Mouse (Mus musculus) retina, postnatal 7 days (tissue): ENCODE data around the gene Usp54.
"Not testable (repeated sequence)": the region's sequence is repeated elsewhere in the genome, so short reads cannot be mapped to it uniquely, and the experiment has no call there.

Source experiments
- DNase-seq: peaks from one replicate; pipeline ENCODE4 v3.0.0-alpha.2; 2012; ENCODE audit warnings: low read depth, low spot score

The Usp54 gene

DNA sequence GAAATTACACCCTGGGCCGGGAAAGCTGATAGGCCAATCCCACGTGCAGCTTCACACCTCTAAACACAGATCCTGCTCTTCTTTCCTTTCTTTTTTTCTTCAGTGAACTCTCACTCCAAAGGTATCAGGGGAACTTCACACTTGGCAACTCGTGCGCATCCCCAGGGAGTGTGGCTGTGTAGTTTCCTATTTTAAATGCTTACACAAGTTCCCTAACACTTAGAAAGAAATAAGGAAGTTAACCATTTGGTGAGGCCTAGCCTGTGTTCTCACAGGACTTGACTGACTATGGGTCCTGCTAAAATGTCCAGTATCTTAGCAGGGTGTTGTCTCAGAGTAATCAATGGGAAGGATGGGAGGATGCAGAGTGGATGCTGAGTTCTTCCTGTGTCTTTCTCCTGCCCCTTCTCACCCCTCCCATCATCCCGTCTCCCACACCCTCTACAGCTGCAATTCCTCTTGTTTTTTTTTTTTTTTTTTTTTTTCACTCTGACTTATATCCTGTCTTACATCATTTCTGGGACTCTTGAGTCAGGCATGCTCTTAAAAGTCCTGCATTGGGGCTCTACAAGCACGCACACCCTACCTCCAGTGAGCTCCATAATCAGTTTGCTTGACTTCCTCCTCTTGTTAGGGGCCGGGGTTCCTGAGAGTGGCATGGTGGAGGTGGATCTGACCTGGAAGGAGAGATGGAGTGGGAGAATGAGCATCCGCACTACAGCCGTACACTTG, 14.0 kb upstream of the Usp54 start:
- no peak for DNase-seq

DNA sequence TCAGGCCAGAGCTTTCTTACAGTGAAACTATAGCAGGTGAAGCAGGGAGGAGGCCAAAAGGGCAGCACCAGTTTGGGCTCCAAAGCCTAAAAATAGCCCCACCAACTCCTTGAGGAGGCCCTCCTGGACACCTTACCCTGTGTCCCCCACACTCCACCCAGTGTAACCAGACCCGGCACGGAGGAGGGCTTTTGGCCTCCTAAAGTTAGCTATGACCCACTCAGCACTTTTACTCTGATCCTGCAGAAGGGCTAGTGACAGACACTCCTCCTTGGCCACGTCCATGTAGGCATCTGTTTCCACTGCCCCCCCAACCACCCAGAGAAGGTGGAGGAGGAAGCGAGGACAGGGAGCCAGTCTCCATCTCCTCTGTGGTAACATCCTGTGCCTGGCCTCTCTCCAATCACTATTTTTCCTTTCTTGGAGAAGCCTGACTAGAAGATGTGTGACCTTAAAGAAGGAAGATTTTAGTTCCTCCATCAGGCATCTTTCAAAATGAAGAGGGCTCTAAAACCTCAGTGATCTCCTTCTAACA, 10.9 kb upstream of the Usp54 start:
- DNase-seq: no peak

DNA sequence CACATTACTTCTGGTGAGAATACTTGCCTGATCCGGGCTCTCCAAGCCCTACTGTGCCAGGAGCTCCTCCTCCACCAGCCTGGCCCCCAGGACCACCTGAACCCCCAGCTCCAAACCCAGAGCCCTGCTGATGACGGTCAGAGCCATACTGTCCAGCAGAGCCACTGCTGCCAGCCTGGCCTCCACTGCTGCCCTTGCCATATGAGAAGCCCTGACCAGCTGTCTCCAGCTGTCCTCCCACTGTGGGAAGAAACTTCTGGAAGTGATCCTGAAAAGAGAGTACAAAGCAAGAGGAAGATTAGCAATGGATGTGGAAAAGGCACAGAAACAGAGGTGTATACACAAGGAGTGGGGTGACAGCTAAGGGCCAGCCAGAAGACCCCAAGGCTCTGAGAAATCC, 10.1 kb upstream of the Usp54 start:
- no peak for DNase-seq

DNA sequence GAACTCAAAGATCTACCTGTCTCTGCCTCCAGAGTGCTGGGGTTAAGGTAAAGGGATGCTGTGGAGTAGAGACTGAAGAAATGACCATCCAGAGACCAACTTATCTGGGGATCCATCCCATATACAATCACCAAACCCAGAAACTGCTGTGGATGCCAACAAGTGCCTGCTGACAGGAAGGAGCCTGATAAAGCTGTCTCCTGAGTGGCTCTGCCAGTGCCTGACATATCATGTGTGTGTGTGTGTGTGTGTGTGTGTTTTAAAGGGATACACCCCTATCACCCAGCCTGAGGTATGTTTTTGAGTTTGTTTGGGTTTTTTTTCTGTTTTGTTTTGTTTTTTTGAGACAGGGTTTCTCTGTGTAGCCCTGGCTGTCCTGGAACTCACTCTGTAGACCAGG, 5.5 kb upstream of the Usp54 start:
- no peak for DNase-seq

DNA sequence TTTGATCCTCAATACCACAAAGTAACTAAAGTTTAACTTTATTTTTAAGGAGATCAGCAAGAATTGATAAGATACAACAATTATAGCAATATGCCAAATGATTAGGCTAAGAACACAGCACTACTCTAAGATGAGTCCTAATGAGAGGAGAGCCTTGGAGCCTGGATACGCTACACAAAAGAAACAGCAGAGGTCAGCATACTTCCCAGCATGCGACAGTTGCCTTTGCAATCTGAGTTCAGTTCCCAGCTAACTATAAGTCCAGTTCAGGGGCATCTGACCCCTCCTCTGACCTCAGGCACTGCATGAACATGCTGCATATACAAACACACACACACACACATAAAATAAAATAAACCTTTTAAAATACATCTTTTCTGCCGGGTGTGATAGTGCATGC, 4.7 kb upstream of the Usp54 start:
- DNase-seq: no peak

DNA sequence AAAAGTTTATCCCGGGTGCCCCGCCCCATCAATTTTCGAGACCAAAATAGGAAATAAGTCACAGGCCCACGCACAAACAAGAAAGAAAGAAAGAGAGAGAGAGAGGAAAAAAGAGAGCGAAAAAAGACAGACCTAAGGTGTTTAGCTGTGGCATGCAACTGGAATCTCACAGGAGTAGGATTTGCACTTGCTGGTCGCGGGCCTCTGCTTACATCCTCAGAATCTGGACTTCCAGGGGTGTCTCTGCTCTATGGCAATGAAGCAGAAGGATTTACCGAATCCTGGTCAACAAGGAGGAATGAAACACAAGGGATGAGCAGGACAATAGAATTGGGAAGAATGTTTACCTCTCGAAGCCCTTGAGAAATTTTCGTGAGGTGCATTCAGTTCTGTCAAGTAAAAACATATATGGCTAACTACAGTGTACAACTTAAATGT, 594 bp upstream of the Usp54 start:
- DNase-seq: no peak

DNA sequence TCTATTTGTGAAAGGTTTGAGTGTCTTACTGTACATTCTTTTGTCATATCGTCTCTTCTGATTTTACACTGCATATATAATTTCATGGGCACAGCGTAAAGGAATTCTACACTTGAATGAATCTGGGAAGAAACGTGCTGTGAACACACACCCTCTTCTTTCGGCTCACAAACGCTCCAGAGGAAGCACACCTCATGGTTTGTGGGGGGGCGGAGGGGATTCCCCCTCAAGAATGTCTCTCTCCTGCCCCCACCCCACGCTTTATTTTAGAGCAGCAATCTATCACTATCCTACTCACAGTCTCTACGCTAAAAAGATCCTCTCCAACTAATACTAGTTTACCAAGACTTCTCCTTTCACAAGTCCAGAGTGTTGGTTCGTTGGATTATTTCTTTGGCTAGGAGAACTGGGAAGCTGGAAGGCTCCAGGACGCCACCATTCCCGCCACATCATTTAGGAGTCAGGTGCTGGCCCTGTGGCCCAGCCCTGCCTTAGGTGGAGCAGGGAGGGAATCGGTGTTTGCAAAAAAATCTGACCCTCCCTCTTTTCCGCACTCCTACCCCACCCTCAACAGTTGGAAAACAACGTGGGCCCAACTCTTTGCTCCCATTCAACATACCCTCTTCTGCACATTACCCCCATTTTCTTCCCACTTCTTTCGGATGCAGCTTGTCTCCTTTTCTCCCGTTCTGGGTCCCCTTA, 794 bp downstream of the Usp54 start:
- no peak for DNase-seq

DNA sequence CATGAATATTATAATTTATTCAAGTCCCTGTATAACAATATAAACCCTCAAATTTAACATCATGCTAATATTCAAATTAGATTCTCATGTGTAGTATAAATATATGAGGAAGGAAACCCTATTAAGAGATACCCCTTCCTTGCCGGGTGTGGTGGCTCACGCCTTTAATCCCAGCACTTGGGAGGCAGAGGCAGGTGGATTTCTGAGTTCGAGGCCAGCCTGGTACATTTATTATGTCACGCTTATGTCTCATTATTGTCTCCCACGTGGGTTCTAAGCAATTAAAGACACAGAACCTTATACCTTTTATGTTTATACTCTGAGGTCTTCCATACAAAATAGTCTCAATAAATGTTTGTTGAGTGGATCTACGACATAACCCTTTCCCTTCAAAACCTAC, 2.2 kb downstream of the Usp54 start:
- DNase-seq: no peak

DNA sequence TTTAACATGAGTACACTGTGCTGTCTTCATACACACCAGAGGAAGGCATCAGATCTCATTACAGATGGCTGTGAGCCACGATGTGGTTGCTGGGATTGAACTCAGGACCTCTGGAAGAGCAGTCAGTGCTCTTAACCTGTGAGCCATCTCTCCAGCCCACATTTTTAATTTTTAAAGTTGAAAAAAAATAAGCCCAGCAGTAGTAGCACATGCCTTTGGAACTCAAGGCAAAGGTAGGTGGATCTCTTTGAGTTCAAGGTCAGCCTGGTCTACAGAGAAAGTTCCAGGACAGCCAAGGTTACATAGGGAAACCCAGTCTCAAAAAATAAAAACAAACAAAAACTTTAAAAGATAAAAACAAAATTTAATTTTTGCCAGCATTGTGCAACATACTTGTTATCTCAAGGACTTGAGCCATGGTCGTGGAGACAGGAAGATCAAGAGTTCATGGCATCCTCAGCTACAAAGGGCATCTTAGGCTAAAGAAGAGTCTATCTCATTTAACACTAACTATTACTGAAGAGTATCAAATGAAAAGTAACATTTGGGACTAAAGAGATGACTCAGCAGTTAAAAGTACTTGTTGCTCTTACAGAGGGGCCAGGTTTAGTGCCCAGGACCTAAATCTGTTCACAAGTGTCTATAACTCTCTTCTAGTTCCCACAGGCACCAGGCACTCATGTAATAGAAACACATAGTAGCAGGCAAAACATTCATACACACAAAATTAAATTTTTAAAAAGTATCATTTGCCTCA, 2.9 kb downstream of the Usp54 start:
- no peak for DNase-seq

DNA sequence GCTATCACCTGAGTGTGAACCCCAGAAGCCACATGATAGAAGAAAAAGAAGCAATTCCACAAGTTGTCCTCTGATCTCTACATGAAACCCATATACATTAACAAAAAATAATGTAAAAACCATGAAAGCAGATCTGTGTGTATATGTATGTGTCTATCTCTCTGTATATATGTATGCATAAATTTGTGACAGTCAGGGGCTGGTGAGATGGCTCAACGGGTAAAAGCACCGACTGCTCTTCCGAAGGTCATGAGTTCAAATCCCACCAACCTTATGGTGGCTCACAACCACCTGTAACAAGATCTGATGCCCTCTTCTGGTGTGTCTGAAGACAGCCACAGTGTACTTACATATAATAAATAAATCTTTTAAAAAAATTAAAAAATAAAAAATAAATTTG, 3.9 kb downstream of the Usp54 start:
- DNase-seq: not testable (repeated sequence)

DNA sequence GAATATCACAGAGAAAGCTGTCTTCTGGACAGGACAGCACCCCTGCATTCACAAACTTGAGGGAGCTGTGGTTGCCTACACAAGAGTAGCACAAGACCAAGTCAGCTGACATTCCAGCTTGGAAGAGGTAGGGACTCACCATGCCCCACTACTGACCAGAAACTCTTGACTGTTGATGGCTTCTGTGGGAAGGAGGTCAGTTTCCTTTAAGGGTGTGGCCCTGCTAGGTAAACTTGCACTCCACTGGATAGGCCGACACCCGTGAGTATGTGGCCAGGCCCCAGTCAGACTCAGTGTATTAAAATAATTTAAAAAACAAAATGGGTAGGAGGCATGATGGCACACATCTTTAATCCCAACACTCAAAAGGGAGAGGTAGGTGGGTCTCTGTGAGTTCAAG, 5.3 kb downstream of the Usp54 start:
- DNase-seq: no peak

DNA sequence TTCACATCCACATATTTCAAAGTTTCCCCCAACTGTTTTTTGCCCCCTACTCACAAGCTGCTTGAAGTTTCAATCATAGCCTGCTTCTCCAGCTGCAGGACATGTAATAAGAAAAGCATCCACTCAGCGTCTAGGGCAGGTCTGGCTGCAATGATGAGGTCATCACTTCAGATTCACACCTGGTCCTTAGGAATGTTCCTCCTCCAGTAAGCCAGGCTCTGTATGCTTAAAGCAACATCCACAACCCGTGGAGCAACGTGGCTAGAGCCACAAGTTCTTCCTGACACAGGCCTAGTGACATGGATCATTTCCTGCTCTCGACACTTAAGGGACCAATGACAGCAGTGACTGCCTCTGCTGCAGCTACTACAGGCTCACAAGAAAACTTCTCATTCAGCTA, 9.6 kb downstream of the Usp54 start:
- DNase-seq: no peak

DNA sequence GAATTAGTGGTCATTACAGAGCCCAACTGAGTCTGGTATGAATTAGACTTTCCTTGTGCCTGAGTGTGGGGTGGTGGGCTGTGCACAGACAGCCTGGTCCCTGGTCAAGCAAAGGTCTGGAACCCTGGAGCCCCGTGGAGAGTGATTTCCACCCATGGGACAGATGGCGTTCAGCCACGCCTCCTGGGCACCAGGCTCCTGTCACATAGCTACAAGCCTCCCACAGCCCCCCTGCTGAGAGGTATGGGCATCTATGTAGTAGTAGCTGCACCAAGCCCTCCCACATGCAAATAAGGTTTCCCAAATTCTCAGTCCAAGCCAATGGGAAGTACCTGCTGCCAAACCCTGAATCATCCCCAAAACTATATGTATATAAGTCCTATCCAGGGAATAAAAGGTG, 13.9 kb downstream of the Usp54 start:
- DNase-seq: no peak

DNA sequence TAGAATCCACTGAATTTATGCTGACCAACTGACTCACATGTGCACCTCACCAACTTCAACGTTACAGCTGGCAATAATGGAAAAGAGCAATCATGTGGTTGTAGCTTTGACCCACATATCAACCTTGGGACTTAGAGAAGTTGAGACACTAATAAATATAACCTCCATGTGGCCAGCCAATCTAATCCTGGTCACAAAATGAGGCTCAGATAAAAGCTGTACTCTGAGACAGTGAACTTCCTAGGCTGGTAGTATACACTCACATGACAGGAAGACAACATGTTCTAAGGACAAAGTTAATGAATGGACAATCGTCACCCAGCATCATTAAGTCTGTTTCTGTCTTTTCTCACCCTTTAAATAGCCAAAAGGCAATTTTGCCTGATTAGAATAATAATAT, 14.4 kb downstream of the Usp54 start:
- DNase-seq: no peak

DNA sequence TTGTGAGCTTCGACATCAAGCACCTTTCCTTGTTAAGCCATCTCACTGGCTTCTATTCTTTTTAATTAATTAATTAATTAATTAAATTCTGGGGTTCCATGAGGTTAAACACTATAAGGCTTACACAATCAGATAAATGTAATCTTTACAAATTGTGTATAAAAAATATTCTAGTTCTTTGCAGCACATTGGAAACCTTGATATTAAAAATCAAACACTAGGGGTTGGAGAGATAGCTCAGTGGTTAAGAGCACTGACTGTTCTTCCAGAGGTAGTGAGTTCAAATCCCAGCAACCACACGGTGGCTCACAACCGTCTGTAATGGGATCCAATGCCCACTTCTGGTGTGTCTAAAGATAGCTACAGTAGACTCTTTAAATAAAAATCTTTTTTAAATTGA, 18.0 kb downstream of the Usp54 start:
- no peak for DNase-seq

DNA sequence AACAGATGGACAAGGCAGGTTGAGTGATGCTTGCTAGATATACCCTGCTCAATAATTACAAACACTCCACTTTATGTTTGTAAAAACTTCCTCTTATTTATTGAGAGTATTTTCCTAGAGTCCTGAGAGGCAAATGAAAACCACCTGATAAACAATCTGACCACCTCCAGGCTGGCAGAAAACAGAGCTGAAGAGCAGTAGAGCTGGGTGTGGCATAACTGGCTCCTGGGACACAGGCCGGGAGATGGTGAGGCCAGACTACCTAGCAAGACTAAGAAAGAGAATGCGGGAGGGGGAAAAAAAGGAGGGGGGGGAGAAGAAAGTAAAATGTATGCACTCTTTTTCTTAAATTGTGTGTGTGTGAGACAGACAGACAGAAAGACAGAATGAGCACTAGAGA, 18.5 kb downstream of the Usp54 start:
- no peak for DNase-seq

DNA sequence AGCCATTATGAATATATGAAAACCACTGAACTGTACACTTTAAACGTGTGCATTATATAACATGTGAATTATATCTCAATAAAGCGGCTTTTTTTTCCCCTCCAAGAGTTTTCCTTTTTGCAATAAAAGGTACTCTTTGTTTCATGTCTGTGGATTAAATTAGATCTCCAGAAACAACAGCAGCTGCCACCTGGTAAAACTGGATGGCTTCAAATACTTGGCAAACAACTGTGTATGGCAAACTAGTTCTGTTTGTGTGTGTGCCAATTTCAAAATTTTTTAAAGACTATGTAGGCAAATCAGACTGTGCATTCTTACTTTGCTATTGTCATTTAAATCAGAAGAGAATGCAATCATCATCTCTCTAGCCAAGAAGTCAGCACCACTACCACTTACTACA, 19.0 kb downstream of the Usp54 start:
- DNase-seq: no peak

DNA sequence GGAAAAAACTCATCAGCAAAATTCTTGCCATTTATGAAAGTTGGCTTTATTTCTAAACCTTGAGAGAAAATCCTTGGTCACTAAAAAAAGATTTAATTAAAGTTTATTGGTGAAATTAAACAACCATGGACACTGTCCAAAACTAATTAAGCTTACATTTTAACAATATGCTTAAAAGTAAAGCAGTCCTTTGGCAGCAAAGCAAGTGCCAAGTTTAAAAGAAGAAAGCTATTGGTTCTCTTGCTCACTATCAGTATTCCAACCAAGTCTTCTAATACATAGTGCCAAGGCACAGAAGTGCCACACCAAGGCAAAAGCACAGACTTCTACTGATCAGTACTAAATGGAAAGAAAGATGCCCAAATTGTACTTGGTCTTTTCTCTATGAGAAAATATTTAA, 21.7 kb downstream of the Usp54 start:
- DNase-seq: no peak

DNA sequence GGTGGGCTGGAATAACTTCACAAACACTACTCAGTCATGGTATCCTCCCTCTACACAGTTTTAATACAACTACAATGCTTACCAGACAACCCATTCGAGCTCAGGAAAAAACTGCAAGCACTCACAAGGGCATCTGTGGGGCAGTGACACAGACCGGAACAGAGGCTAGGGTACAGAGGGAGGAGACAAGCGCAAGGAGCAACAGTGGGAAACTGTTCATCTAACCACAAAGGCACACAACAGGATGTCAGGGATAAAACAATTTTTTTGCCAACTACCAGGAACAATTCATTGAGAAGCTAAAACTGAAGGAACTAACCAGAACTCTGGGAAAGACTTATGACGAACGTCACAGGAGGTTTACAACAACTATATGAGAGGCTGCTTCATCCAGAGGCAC, 22.7 kb downstream of the Usp54 start:
- no peak for DNase-seq

DNA sequence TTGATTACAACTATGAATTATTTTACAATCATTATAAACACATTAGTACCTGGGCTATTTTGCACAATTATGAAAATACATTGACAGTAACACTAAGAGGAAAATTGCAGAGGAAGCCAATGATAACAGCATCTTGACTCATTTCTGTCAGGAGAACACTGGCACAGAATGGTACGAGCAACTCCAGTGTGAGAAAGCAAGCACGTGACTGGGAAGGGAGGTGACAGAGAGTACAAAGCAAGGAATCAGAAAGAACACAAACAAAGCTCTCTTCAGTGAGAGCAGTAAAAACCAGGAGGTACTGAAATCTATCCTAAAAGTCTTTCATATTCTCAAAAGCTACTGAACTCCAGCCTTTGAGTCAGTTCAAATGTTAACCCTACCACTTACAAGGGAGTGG, 24.4 kb downstream of the Usp54 start:
- no peak for DNase-seq

DNA sequence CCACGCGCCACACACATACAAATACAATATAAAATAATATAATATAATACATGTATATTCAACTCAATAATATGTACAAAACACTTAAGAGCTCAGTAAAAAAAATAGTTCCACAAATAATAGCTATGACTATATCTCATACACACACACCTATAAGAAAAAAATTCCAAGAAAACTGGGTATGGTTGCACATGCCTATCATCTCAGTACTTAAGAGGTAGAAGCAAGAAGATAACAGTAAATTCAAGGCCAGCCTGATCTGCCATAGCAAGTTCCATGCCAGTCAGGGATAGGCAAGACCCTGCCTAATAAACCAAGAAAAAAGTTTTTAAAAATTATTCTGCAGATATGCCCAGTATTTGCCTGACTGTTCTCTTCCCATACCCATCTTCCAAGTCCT, 25.8 kb downstream of the Usp54 start:
- DNase-seq: no peak

DNA sequence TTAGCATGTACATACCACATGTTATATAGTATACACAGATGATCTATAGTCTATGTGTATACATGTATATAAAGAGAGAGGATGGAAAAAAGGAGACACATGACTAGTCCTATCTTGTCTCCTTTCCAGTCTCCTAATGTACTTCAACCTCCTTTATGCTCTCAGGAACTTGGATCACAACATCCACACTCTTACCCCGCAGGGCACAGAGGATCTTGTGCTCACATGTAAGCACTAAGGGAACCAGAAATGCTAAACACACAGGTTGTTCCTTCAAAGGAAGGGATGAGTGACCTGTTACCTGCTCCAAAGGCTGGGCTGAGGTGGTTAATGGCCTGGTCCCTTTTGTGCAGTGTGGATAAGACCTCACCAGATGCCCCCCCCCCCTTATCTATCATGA, 28.0 kb downstream of the Usp54 start:
- no peak for DNase-seq

DNA sequence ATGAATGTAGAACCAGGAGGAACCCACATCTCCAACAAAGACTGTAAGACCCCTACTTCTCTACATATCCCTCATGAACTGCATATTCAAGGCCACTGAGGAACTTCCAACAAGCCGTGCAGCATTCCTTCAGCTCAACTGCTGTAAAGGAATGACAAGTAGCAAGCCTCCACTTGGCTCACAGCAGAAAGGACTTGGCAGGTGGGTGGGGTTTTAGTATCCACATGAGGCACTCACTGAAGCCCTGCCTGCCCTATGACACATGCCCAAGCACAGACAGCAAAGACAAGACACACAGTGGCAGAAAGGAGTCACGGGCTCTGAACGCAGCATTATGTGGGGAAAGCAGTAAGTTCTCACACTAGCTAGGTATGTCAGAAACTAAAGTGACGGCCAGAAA, 30.7 kb downstream of the Usp54 start:
- no peak for DNase-seq
